Mouse (Mus musculus) cerebellum, postnatal 14 days (tissue): Measurements from ENCODE around the gene Rasal3.

Experiments
- DNase-seq, 2 experiments: peaks; one replicate each; pipeline ENCODE4 v3.0.0; 2021; ENCODE audit warnings: mixed read lengths in 2 of 2

Gene Rasal3

DNA sequence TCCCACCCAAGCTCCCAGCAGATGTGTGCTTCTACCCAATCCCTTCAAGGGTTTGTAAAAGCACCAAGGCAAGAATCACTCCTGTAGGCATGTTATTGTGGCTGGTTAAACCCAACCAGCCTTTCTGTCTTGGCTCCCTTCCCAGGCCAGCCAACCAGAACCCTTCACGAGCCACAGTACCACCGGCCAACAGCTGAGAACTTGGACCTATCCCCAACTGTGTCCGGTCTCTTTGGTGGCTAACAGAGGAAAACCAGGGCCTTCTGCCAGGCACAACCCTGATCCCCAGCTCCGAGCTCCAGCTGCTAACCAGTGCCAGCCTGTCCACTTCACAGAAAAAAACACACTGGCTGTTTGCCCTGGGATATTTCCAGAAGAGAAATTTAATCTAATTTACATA is 49.7 kb downstream of the Rasal3 start:
- peak; percentile 87 to 89 for DNase-seq

DNA sequence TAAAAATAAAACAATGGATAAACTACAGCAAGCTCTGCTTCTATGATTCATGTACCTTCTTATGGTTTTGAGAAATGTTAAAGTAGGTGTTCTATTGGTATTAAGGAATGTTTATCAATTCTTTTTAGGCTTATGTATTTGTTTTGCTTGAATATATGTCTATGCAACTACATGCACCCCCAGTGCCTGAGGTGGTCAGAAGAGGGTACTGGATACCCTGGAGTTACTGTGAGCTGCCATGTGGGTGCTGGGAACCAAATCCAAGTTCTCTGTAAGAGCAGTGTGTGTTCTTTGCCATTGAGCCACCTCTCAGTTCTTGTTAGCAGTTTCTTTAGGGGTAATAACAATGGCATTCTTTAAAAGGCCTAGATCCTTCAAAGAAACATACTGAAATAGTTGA is 51.7 kb downstream of the Rasal3 start:
- no peak for DNase-seq

DNA sequence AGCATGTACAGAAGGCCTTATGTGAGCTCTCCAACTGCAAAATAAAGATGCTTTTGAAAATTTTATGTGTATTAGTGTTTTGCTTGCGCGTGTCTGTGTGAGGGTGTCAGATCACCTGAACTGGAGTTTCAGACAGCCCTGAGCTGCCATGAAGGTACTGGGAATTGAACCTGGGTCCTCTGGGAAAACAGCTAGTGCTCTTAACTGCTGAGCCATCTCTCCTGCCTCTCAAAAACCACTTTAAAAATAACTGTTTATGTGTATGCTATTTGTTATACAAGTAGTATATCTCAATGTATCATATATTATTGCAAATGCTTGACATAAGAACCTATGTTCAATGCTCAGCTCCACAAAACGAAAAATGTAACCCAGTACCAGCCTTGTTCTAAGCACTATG is 52.1 kb downstream of the Rasal3 start:
- no peak for DNase-seq

DNA sequence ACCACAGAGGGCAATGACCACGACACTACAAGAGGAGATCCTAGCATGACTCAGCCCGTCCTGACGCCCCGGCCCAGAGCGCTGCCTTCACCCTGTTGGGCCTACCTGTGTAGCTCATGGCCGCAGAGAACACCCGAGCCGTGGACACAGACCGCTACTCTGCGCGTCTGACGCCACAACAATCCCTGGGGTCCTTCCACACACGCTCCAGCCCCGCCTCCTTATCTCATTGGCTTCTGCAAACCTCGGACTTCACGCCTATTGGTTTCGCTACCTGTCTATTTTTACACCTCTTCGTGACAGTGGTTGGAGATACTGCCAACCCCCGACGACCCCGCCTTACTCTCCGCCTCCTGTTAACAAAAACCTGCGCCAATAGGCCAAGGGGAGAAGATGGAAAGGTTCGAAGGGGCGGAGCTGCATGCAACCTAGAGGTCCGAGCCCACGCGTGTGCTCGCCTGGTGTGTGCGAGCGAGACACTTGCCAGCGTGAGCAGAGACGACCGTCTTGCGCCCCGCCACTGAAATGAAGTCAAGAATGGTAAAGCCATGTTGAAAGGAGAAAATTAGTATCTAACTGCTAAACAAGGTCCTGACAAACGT is 52.9 kb downstream of the Rasal3 start, which contains the start of gene Akap8l:
TSS of gene Akap8l (minus strand) at position 226 of the 602 bp plus-strand sequence.
- DNase-seq, result peak; percentile 98

DNA sequence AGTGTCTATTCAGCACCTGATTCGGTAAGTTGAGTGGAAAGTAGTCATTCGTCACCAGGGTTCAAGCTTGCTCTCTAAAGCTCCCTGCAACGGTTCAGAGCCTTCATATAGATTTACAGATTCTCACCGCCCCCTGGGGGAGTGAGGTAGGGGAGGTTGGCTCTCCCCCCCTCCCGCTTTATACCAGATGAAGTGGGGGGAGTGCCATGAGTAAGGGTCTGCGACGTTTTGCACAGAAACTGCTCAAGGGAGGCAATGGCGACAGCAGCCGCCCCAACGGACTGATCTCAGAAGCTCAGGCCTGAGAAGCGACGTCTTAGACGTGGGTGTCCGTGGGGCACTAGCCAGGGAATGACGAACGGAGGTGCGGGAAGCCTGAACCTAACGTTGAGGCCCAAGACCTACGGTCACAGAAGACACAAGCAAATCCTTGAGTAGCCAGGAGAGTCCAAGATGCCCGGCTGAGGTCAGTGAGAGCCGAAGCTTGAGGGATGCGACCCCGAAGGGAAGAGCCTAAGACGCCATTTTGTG is 53.5 kb downstream of the Rasal3 start:
- DNase-seq, result no peak

DNA sequence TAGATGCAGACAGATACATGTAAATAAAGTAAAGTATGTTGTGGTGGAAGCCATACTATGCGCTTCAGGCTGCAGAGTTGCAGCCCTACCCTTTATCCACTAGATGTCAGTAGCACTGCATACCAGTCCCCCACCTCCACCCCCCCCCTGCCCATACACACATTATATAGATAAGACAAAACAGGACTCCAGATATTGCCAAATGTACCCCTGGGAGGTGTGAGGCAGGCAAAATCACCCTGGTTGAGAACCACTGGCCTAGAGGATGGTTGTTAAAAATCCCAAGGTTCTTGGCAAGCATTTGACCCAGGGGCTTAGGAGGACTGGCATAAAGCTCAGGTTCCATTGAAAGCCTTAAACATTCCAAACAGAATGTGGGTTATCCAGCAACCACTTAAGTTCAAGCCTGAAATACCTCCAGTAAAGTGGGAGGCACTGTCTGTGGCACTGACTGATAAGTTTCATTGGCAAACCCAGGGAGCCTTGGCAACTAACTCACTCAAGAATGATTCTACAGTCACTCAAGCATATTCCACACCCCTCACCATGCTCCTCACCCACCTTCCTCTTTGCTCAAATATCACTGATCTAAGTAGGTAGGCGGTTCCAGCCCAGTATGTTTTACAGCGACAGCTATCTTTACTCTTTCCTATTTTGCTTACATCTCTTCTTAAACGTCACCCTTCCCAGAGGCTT is 54.2 kb downstream of the Rasal3 start:
- peak; percentile 55 to 64 for DNase-seq

DNA sequence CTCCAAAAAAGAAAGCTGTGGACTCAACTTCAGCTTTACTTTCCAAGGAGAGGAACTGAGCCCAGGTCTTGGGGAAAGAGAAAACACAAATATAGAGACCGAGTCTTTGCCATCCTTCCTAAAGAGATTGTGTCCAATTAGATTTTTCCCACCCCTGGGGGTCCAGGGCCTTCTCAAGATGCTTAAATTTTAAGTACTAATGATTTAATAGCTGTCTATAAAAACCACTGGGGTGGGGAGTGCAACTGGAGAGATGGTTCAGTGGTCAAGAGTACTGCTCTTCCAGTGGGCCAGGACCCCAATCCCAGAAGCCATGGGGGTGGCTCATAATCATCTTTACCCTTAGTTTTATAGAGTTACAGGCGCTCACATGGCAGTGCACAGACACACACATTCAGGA is 55.0 kb downstream of the Rasal3 start:
- DNase-seq, result no peak

DNA sequence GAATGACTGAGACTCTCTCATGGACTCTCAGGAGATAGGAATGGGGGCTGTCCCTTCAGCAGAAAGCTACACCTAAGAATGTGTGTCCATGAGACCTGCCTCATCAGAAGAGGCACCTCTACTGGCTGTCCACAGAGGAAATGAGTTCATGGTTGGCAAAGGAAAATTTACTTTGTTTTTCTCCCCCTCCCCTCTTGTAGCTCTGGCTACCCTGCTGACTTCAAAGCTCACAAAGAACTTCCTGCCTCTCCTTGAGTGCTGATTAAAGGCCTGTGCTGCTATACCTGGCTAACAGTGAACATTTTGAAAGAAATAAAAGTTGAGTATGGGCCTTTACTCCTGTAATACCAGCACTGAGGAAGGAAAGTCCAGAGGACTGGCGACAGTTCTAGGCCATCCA is 62.3 kb downstream of the Rasal3 start:
- no peak for DNase-seq
